In genomic region chr3:121885265-121886178, GRCm38 (mm10) we compare ENCODE assay signal across 8 mouse cellular contexts.
DNase-seq lines count a peak whose midpoint lies in the region; ATAC-seq and TF ChIP-seq lines count a peak whose summit lies in the region.

No protein-coding gene starts in this region.

- H3K4me1 ChIP-seq in forebrain, embryonic 13.5 days = 0 out of 2 replicates have a peak, but pooled peaks cover 4% of the 10 kb centered on the region
- no peaks in the 10 kb centered on the region for H3K4me1 ChIP-seq in forebrain, embryonic 14.5 days (ENCODE audit: control insufficient read depth, insufficient read depth, low read length)
- no peaks in the 10 kb centered on the region; the same call in 1 of the 2 replicates for H3K4me1 ChIP-seq in midbrain, embryonic 12.5 days
- peaks cover 37% of the 10 kb centered on the region for H3K4me1 ChIP-seq in midbrain, embryonic 10.5 days
- no peaks in the 10 kb centered on the region for H3K4me1 ChIP-seq in liver, postnatal 0 days (ENCODE audit: insufficient read depth)
- no peaks in the 10 kb centered on the region for H3K4me1 ChIP-seq in stomach, embryonic 14.5 days (ENCODE audit: control insufficient read depth, insufficient read depth, low read length)

- H3K9ac ChIP-seq in forebrain, embryonic 13.5 days = no peak overlapping the region
- H3K9ac ChIP-seq in forebrain, embryonic 14.5 days (ENCODE audit: low read length) = no peak overlapping the region
- no peak overlapping the region for H3K9ac ChIP-seq in midbrain, embryonic 12.5 days (replicated peaks)
- H3K9ac ChIP-seq in liver, postnatal 0 days (replicated peaks) = no peak overlapping the region
- H3K9ac ChIP-seq in stomach, embryonic 14.5 days (replicated peaks; ENCODE audit: low read depth, low read length) = no peak overlapping the region

- no peak overlapping the region for H3K27ac ChIP-seq in forebrain, embryonic 13.5 days
- H3K27ac ChIP-seq in forebrain, embryonic 14.5 days (ENCODE audit: low read depth, low read length) = no peak overlapping the region
- H3K27ac ChIP-seq in midbrain, embryonic 12.5 days (replicated peaks) = no peak overlapping the region
- no peak overlapping the region for H3K27ac ChIP-seq in midbrain, embryonic 10.5 days (replicated peaks)
- H3K27ac ChIP-seq in liver, postnatal 0 days (ENCODE audit: low read depth) = no peak overlapping the region
- H3K27ac ChIP-seq in stomach, embryonic 14.5 days (ENCODE audit: low read length) = no peak overlapping the region

- H3K4me2 ChIP-seq in forebrain, embryonic 13.5 days = no peak overlapping the region
- no peak overlapping the region for H3K4me2 ChIP-seq in forebrain, embryonic 14.5 days (ENCODE audit: low read length)
- H3K4me2 ChIP-seq in midbrain, embryonic 12.5 days (replicated peaks) = no peak overlapping the region; the same call in 1 of the 2 replicates
- H3K4me2 ChIP-seq in liver, postnatal 0 days (ENCODE audit: low read depth, low read length) = peak overlapping the region; percentile 46
- 0 out of 2 replicates have a peak overlapping the region, but pooled peaks have one; percentile 10 for H3K4me2 ChIP-seq in stomach, embryonic 14.5 days (replicated peaks; ENCODE audit: low read depth, low read length)

- peak; percentile 48 for ATAC-seq in forebrain, embryonic 13.5 days
- ATAC-seq in forebrain, embryonic 14.5 days = no peak; the same call in 1 of the 2 replicates
- peak; percentile 30; the same call in 1 of the 2 replicates for ATAC-seq in midbrain, embryonic 12.5 days (ENCODE audit: low FRiP score, low read depth)
- no peak for ATAC-seq in liver, postnatal 0 days
- no peak for ATAC-seq in stomach, embryonic 14.5 days (ENCODE audit: insufficient number of reproducible peaks, insufficient read depth, low FRiP score, low read depth)

- WGBS in forebrain, embryonic 13.5 days = 12% methylated on average over 10 of the region's 10 CpGs
- 17% methylated on average over 10 of the region's 10 CpGs for WGBS in forebrain, embryonic 14.5 days
- WGBS in midbrain, embryonic 12.5 days = 12% methylated on average over 10 of the region's 10 CpGs
- 13% methylated on average over 10 of the region's 10 CpGs for WGBS in midbrain, embryonic 10.5 days
- WGBS in liver, postnatal 0 days (ENCODE audit: insufficient replicate concordance) = 31% methylated on average over 10 of the region's 10 CpGs
- WGBS in stomach, embryonic 14.5 days = 25% methylated on average over 10 of the region's 10 CpGs

- no peaks in the 10 kb centered on the region for H3K36me3 ChIP-seq in forebrain, embryonic 13.5 days (ENCODE audit: poor library complexity, severe bottlenecking)
- no peaks in the 10 kb centered on the region for H3K36me3 ChIP-seq in forebrain, embryonic 14.5 days (ENCODE audit: control insufficient read depth, insufficient read depth, low read length)
- H3K36me3 ChIP-seq in midbrain, embryonic 12.5 days = no peaks in the 10 kb centered on the region
- H3K36me3 ChIP-seq in midbrain, embryonic 10.5 days = no peaks in the 10 kb centered on the region
- H3K36me3 ChIP-seq in liver, postnatal 0 days (replicated peaks; ENCODE audit: insufficient read depth, low read length) = no peaks in the 10 kb centered on the region
- no peaks in the 10 kb centered on the region for H3K36me3 ChIP-seq in stomach, embryonic 14.5 days (ENCODE audit: control insufficient read depth, insufficient read depth, low read length)

- no peak for TF ChIP-seq CTCF in liver, postnatal 0 days (IDR thresholded peaks at IDR 0.05; ENCODE audit: low read depth)

- no peak for DNase-seq in forebrain, embryonic 14.5 days (ENCODE audit: low spot score)
- no peak for DNase-seq in midbrain, embryonic 10.5 days (ENCODE audit: low spot score)
- DNase-seq in liver, postnatal 0 days = no peak
- no peak for DNase-seq in c-Kit-positive CD71-positive TER-119-positive erythroid progenitor cells, embryonic 14.5 days (ENCODE audit: low spot score)
- DNase-seq in cerebellum, adult 11-12 months = no peak

- H3K4me3 ChIP-seq in forebrain, embryonic 13.5 days = no peak overlapping the region
- H3K4me3 ChIP-seq in forebrain, embryonic 14.5 days (ENCODE audit: low read depth, low read length) = no peak overlapping the region
- no peak overlapping the region for H3K4me3 ChIP-seq in midbrain, embryonic 12.5 days
- no peak overlapping the region for H3K4me3 ChIP-seq in midbrain, embryonic 10.5 days
- H3K4me3 ChIP-seq in liver, postnatal 0 days (ENCODE audit: low read depth, low read length) = no peak overlapping the region
- H3K4me3 ChIP-seq in stomach, embryonic 14.5 days (ENCODE audit: low read depth, low read length) = no peak overlapping the region

- H3K9me3 ChIP-seq in forebrain, embryonic 13.5 days (replicated peaks) = no peaks in the 10 kb centered on the region
- no peaks in the 10 kb centered on the region for H3K9me3 ChIP-seq in forebrain, embryonic 14.5 days (replicated peaks; ENCODE audit: control insufficient read depth, low read length)
- H3K9me3 ChIP-seq in midbrain, embryonic 12.5 days = no peaks in the 10 kb centered on the region
- H3K9me3 ChIP-seq in midbrain, embryonic 10.5 days (replicated peaks) = no peaks in the 10 kb centered on the region; the same call in 1 of the 2 replicates
- no peaks in the 10 kb centered on the region for H3K9me3 ChIP-seq in liver, postnatal 0 days (ENCODE audit: low read length)
- no peaks in the 10 kb centered on the region for H3K9me3 ChIP-seq in stomach, embryonic 14.5 days (ENCODE audit: control insufficient read depth, low read depth, low read length)

- H3K27me3 ChIP-seq in forebrain, embryonic 13.5 days = peaks cover 40% of the 10 kb centered on the region
- H3K27me3 ChIP-seq in forebrain, embryonic 14.5 days (replicated peaks; ENCODE audit: control insufficient read depth, insufficient read depth, low read length) = peaks cover 17% of the 10 kb centered on the region; the same call in 1 of the 2 replicates
- H3K27me3 ChIP-seq in midbrain, embryonic 12.5 days = peaks cover 35% of the 10 kb centered on the region
- peaks cover 60% of the 10 kb centered on the region for H3K27me3 ChIP-seq in midbrain, embryonic 10.5 days (ENCODE audit: low read depth, poor library complexity, severe bottlenecking)
- no peaks in the 10 kb centered on the region for H3K27me3 ChIP-seq in liver, postnatal 0 days (ENCODE audit: insufficient read depth, low read length)
- H3K27me3 ChIP-seq in stomach, embryonic 14.5 days (ENCODE audit: control insufficient read depth, insufficient read depth, low read length) = no peaks in the 10 kb centered on the region

- no peak for TF ChIP-seq EP300 in liver, postnatal 0 days (IDR thresholded peaks at IDR 0.05; ENCODE audit: low read depth)

Comparison
In these comparisons a context has a peak if more than half of its experiments do, and no peak if none do; other contexts are left out.
1. ATAC-seq: peak in forebrain, embryonic 13.5 days (single experiment) and midbrain, embryonic 12.5 days (single experiment); none in forebrain, embryonic 14.5 days (single experiment), liver, postnatal 0 days (single experiment) and stomach, embryonic 14.5 days (single experiment).
2. H3K4me2 ChIP-seq: peak in liver, postnatal 0 days (single experiment) and stomach, embryonic 14.5 days (single experiment); none in forebrain, embryonic 13.5 days (single experiment), forebrain, embryonic 14.5 days (single experiment) and midbrain, embryonic 12.5 days (single experiment).